Mouse (Mus musculus) gastrocnemius, adult 2 months (tissue): ENCODE measurements around the gene H2afy2. TPM values are rescaled to one million over a fixed set of nuclear protein-coding genes. Genes with fewer than 3 reads are reported as not detected.

Source experiments
- DNase-seq: peaks from one replicate; pipeline ENCODE4 v3.0.0; 2022
- H3K27ac ChIP-seq: fragments of 200-600 bp; 2 replicates; pipeline ENCODE4 v1.8.1; 2022; ENCODE audit warnings: mild to moderate bottlenecking
- H3K4me3 ChIP-seq: fragments of 200-600 bp; 2 replicates; pipeline ENCODE4 v1.8.1; 2022; ENCODE audit warnings: mild to moderate bottlenecking, moderate library complexity
- CTCF ChIP-seq: fragments of 200-600 bp; IDR thresholded peaks from 2 replicates; pipeline ENCODE4 v1.8.1; 2022; ENCODE audit warnings: antibody characterized with exemption, mild to moderate bottlenecking, moderate library complexity
- intact Hi-C: fragments of 180-260 bp; cut with DNase I; formaldehyde crosslinking; loops from one replicate; pipeline ENCODE4 v1.15.1; 2025
- total RNA-seq, 2 experiments: library from RNA; stranded (reverse); gene quantifications; 2 replicates each; pipeline ENCODE4 v1.2.3; 2021

H2afy2 gene
- total RNA-seq, 2 experiments from 2014 or later: 0.36 to 1.1 TPM

- TF ChIP-seq CTCF: no peak
- Histone ChIP-seq H3K27ac (no peak overlapping the region), H3K4me3 (no peak overlapping the region)
- DNase-seq: no peak
- intact Hi-C loops: no loop called here
Observed at GRCm38 (mm10) chr10:61766806-61767205, 17.1 kb downstream of the H2afy2 start.

GRCm38 (mm10) chr10:61765558-61765957, 18.4 kb downstream of the H2afy2 start:
- H3K27ac ChIP-seq: no peak overlapping the region
- no peak for DNase-seq
- TF ChIP-seq CTCF: no peak
- no peak overlapping the region for H3K4me3 ChIP-seq
- intact Hi-C loops: no loop called here

- intact Hi-C loops: no loop called here
- Histone ChIP-seq H3K4me3 (no peak overlapping the region), H3K27ac (no peak overlapping the region)
- DNase-seq: no peak
- TF ChIP-seq CTCF: no peak
Observed at GRCm38 (mm10) chr10:61764689-61765088, 19.3 kb downstream of the H2afy2 start.

GRCm38 (mm10) chr10:61759869-61760268, 24.1 kb downstream of the H2afy2 start:
- peak; percentile 50 for DNase-seq
- intact Hi-C loops: no loop called here
- no peak overlapping the region for H3K4me3 ChIP-seq
- no peak for TF ChIP-seq CTCF
- H3K27ac ChIP-seq: peak overlapping the region; percentile 61

- Histone ChIP-seq H3K4me3 (no peak overlapping the region), H3K27ac (no peak overlapping the region)
- TF ChIP-seq CTCF: no peak
- no peak for DNase-seq
- intact Hi-C loops: no loop called here
Observed at GRCm38 (mm10) chr10:61758904-61759303, 25.0 kb downstream of the H2afy2 start.

GRCm38 (mm10) chr10:61757022-61757421, 26.9 kb downstream of the H2afy2 start:
- DNase-seq: peak; percentile 79
- Histone ChIP-seq H3K27ac (no peak overlapping the region), H3K4me3 (no peak overlapping the region)
- intact Hi-C loops: no loop called here
- TF ChIP-seq CTCF: no peak

- no peak for DNase-seq
- intact Hi-C loops: no loop called here
- Histone ChIP-seq H3K4me3 (no peak overlapping the region), H3K27ac (no peak overlapping the region)
- no peak for TF ChIP-seq CTCF
Observed at GRCm38 (mm10) chr10:61753071-61753470, 30.9 kb downstream of the H2afy2 start.

- Histone ChIP-seq H3K27ac (no peak overlapping the region), H3K4me3 (no peak overlapping the region)
- DNase-seq: no peak
- intact Hi-C loops: no loop called here
- TF ChIP-seq CTCF: no peak
Observed at GRCm38 (mm10) chr10:61751534-61752219, 32.3 kb downstream of the H2afy2 start.

- no peak overlapping the region for H3K4me3 ChIP-seq
- TF ChIP-seq CTCF: no peak
- DNase-seq: no peak
- no peak overlapping the region for H3K27ac ChIP-seq
- intact Hi-C loops: no loop called here
Observed at GRCm38 (mm10) chr10:61750014-61750413, 33.9 kb downstream of the H2afy2 start.

- intact Hi-C loops: no loop called here
- no peak for TF ChIP-seq CTCF
Observed at GRCm38 (mm10) chr10:61747302-61747701, 36.6 kb downstream of the H2afy2 start.

GRCm38 (mm10) chr10:61745133-61745532, 38.8 kb downstream of the H2afy2 start:
- Histone ChIP-seq H3K27ac (no peak overlapping the region), H3K4me3 (no peak overlapping the region)
- DNase-seq: no peak
- TF ChIP-seq CTCF: peak; percentile 47
- intact Hi-C loops: no loop called here

More at GRCm38 (mm10) chr10:61747302-61747701, 36.6 kb downstream of the H2afy2 start:
- no peak overlapping the region for H3K4me3 ChIP-seq
- H3K27ac ChIP-seq: no peak overlapping the region
- peak; percentile 39 for DNase-seq

GRCm38 (mm10) chr10:61742336-61742735, 41.6 kb downstream of the H2afy2 start:
- no peak for TF ChIP-seq CTCF
- intact Hi-C loops: no loop called here
- Histone ChIP-seq H3K27ac (no peak overlapping the region), H3K4me3 (no peak overlapping the region)
- DNase-seq: no peak

- no peak for DNase-seq
- H3K27ac ChIP-seq: no peak overlapping the region
- TF ChIP-seq CTCF: peak; percentile 15; the same call in 1 of the 2 replicates
- no peak overlapping the region for H3K4me3 ChIP-seq
- intact Hi-C loops: no loop called here
Observed at GRCm38 (mm10) chr10:61741873-61742272, 42.1 kb downstream of the H2afy2 start.

GRCm38 (mm10) chr10:61741306-61741705, 42.6 kb downstream of the H2afy2 start:
- no peak for DNase-seq
- H3K4me3 ChIP-seq: no peak overlapping the region
- no peak for TF ChIP-seq CTCF
- intact Hi-C loops: no loop called here
- no peak overlapping the region for H3K27ac ChIP-seq
